Mouse (Mus musculus) layer of hippocampus, adult 9-10 months (tissue): Measurements from ENCODE around the gene Gas1.

Experiments used
- DNase-seq: peaks from one replicate; pipeline ENCODE4 v3.0.0; 2022; ENCODE audit warnings: low spot score

Gas1 gene

GRCm38 (mm10) chr13:60177106-60177796 is at the start of gene Gas1:
Gene Gas1 (minus strand): TSS chr13:60177365.
- DNase-seq, result no peak

- no peak for DNase-seq
Measured at GRCm38 (mm10) chr13:60226251-60226836, 49.2 kb upstream of the Gas1 start.

- DNase-seq, result no peak
Measured at GRCm38 (mm10) chr13:60225736-60226135, 48.6 kb upstream of the Gas1 start.

DNA sequence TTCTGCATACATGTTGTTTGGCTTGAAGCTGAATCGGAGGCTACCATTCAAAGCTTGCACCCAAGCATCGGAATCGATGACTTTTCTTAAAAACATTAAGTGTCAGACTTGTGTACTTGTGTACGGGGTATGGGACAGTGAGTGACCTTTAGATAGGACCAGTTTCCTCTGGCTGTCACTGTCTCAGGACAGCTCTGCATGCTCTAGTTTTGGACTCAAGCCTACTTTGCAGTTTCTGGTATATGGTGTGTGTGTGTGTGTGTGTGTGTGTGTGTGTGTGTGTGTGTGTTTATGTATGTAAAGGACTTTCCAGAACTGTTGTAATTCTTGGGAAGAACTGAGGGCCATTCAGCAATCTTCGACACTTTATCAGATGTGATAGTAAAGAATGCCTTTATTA is 48.1 kb upstream of the Gas1 start:
- no peak for DNase-seq

GRCm38 (mm10) chr13:60223797-60224196 is 46.6 kb upstream of the Gas1 start:
- DNase-seq, result no peak

GRCm38 (mm10) chr13:60222336-60222735 is 45.2 kb upstream of the Gas1 start:
- no peak for DNase-seq

DNA sequence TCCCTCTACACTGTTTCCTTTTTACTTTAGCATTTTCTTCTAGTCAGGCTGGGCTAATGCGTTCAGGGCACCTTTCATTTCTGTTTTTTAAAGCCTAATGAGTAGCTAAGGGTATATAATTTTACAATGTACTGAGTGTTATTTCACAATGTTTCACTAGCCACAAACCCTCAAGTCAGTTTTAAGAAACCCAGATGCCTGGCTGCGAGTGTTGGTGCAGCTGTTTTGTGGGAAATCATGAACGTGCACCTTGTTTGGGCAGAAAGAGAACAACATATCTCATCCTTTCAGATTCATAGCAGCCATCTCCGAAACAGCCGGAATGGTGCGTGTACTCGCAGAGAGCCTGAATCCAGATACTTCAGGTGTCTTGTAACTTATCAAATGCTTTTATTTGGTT is 36.7 kb upstream of the Gas1 start:
- no peak for DNase-seq

DNA sequence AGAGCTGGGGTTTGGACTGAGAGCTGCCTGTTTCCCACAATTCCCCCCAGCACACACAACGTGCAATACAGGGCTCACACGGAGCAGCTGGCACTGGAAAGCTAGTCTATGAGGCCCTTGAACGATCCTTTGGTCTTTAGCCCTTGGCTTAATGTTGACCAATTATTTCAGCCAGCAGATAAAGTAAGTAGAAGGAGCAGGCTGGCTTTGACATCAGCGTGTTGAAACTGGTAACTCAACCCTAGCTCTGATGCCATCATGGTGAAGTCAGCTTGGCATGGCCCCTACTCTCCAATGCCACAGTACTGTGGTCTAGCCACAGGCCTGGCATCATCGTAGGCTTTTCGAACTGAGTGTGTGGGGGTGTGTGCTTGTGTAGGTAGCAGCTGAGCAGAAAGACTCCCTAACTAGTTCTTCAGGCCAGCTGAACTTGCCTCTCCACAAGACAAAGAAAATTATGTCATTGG is 30.0 kb upstream of the Gas1 start:
- no peak for DNase-seq

GRCm38 (mm10) chr13:60204746-60205145 is 27.6 kb upstream of the Gas1 start:
- no peak for DNase-seq

- DNase-seq, result no peak
Measured at GRCm38 (mm10) chr13:60193273-60193672, 16.1 kb upstream of the Gas1 start.

GRCm38 (mm10) chr13:60189923-60190322 is 12.8 kb upstream of the Gas1 start:
- no peak for DNase-seq

DNA sequence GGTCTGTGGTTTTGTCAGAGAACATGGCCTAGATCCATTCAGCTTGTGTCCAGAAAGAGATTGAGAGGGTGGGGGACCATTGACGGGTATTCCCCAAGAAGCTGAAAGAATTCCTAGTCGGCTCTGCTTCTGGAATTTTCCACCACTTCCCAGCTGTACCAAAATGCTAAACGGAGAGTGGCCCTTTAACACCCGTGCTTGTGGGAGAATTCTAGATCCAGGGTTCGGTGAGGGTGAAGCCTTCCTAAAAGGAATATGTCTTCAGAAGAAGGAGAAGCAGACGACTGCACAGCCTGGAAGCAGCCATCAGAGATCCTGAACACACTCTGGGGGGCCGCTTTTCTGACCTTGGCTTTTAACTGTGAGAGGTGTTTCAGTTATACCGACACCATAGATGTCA is 11.8 kb upstream of the Gas1 start:
- DNase-seq, result no peak

DNA sequence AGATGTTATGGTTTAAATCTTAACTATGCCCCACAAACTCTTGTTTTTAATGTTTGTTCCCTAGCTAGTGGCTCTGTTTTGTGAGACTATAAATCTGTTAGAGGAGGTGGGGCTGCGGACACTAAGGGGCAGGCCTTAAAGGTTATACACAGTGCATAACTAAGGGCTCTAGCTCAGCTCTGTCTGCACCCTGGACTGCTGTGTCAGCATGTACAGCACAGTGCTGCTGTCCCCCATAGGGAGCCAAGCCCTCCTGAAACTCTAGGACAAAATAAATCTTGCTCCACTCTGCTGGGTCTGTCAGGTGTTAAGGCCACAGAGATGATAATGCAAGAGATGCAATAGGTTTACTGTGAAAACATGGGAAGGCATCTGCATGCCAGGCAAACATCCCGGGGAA is 10.1 kb upstream of the Gas1 start:
- DNase-seq, result no peak

- DNase-seq, result no peak
Measured at GRCm38 (mm10) chr13:60182346-60182745, 5.2 kb upstream of the Gas1 start.

DNA sequence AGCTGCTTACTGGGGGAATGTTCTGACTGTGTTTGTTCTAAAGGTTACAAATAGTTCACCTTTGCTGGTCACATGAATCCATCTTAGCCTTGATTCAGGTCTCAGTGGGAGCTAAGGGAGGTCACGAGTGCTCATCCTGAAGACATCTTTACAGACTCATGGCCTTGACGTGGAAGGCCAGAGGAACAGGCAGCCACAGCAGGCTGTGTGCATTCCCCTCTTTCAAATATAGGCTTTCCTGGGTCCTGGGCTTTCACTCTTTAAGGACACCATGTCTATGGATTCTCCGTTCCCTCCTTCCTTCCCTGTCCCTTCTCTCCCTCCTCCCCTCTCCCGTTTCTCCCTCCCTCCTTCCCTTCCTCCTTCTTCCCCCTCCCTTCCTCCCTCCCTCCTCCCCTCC is 2.5 kb upstream of the Gas1 start:
- no peak for DNase-seq

DNA sequence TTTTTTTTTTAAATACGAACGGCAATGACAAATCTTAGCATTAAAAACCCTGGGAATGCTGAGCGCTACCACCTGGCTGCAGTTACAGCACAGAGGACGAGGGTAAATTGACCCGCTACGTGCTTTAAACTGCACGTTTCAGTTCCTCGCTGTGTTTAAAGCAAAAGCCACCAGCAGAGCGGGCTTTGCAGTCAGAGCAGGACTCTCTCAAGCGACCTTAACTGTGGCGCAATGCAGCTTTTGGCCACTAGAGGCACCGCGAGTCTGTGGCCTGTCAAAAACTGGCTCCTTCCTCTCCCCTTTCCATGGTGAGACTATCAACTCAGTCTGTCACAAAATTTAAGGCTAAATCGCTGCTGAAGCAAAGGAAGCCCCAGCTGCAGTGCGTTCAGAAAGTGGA is 1.3 kb upstream of the Gas1 start:
- peak; percentile 95 for DNase-seq

- no peak for DNase-seq
Measured at GRCm38 (mm10) chr13:60177797-60178110, 589 bp upstream of the Gas1 start.

GRCm38 (mm10) chr13:60176776-60177105 is 424 bp downstream of the Gas1 start:
- DNase-seq, result no peak

DNA sequence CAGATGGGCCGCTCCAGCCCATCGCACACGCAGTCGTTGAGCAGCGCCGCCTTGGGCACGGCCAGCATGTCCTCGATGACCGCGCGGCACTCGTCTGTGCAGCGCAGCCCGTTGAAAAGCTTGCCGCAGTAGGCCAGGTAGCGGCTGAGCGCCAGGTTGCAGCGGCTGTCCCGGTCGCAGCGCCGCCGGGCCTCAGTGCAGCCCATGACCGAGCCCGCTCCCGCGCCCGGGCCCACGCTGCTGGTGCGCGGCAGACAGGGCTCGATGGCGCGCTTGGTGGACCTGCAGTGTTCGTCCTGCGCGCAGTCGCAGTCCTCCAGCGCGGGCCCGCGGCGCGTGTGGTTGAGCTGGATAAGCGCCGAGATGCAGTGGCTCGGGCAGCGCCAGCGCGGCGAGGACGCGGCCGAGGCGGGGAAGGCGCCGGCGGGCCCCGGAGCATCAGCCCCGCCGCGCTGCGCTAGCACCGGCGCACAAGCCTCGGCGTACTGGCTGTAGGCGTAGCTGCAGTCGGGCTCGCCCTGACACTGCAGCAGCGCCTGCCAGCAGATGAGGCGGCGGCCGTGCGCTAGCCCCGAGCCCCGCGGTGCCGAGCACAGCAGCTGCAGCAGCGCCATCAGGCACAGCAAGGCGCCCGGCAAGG is 909 bp downstream of the Gas1 start:
- DNase-seq, result no peak

GRCm38 (mm10) chr13:60175490-60176135 is 1.6 kb downstream of the Gas1 start:
- no peak for DNase-seq

- DNase-seq, result no peak
Measured at GRCm38 (mm10) chr13:60174953-60175352, 2.2 kb downstream of the Gas1 start.

DNA sequence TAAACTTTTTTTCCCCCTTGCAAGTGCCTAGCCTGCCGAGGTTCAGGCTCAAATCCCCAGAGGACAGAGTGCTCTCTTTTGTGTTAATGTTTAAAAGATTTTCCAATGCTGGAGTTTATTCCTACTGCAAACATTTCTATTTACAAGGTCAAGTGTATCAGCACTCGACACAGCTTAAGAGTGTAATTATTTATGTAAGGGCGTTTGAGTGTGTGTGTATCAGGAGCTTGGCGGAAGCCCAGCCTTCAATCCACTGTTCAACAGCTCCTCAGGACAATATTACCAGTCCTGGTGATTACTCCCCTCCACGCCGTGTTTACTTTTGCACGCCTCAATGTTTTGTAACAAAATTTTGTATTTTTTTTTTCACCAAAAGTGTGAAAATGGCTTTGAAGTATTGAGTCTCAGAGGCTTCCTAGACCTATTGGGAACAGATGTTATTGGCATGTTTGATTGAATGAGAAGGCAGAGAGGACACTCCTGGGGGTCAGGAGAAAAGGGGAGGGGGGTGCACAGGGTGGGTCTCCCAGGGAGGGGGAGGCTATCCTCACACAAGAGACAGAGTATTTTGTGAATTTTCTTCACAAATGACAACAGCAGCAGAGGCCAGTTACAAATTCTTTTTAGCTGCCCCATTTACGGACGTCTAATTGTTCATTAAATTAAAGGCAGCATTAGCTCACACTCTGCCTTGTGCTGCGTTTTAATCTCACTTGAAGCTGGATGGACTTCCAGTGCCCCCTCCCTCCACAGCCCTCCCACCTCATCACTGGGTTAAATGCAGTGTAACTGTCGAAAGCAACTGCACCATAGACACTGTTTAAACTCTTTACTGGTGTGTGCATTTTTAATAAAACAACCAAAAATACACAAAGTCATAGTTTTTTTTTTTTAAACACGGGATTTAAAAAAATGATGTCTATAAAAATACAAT is 3.3 kb downstream of the Gas1 start:
- no peak for DNase-seq
